Mouse (Mus musculus) hematopoietic stem cell, adult 5-6 weeks (primary cell): ENCODE results near the gene Schip1. TPM values are rescaled to one million over a fixed set of nuclear protein-coding genes. Genes with fewer than 3 reads are reported as not detected.

Source experiments
- ATAC-seq, 2 experiments: fragments of 125-278 bp in 1 of 2; replicated peaks in 1 of 2; 2 replicates each; pipeline ENCODE4 v1.8.0; 2016 to 2017; ENCODE audit warnings: inconsistent platforms in 2 of 2, mild to moderate bottlenecking in 2 of 2, moderate number of reproducible peaks in 2 of 2, low read depth in 1 of 2, moderate TSS enrichment in 1 of 2; ENCODE audit not compliant: low FRiP score in 2 of 2, poor library complexity in 2 of 2, severe bottlenecking in 2 of 2, insufficient read depth in 1 of 2, low TSS enrichment in 1 of 2
- total RNA-seq: library from RNA; stranded (forward); fragments of 172-1452, 232-1000 nt; gene quantifications from 2 replicates; pipeline ENCODE4 v1.2.3, GENCODE M21; 2017

Schip1 gene
- total RNA-seq, 1 experiment from 2014 or later = 0.94 TPM

GRCm38 (mm10) chr3:68666377-68666776 is 601.8 kb downstream of the Schip1 start:
- peak in 1 of 2 experiments; percentile 21; a peak in 1 of 4 replicates for ATAC-seq

- no peak for ATAC-seq
Observed at GRCm38 (mm10) chr3:68667852-68668251, 603.2 kb downstream of the Schip1 start.

GRCm38 (mm10) chr3:68669418-68669974 is 604.9 kb downstream of the Schip1 start:
- ATAC-seq = no peak

- no peak for ATAC-seq
Observed at GRCm38 (mm10) chr3:68674721-68675120, 610.1 kb downstream of the Schip1 start.

- ATAC-seq = no peak
Observed at GRCm38 (mm10) chr3:68675216-68675835, 610.7 kb downstream of the Schip1 start.

Other genes starting within 250 kb of the Schip1 start
- not detected in 2 replicates for gene Iqcj, start 172.6 kb upstream of the Schip1 start, total RNA-seq
- gene Iqschfp, start 172.6 kb upstream of the Schip1 start, total RNA-seq = not detected in 2 replicates